Mouse (Mus musculus) thymus, postnatal 0 days (tissue): ENCODE results near the gene Fahd1. TPM values are rescaled to one million over a fixed set of nuclear protein-coding genes. Genes with fewer than 3 reads are reported as not detected.

Experiments
- DNase-seq: peaks from one replicate; pipeline ENCODE4 v3.0.0-alpha.2; 2015; ENCODE audit warnings: low spot score
- polyA plus RNA-seq: library from polyadenylated mRNA; unstranded; fragments of >200 nt; fragmentation: Nextera tagmentation; extraction: Ambion mirVana; gene quantifications from 2 replicates; pipeline ENCODE4 v1.2.1, GENCODE M21; 2015

Gene Fahd1
- polyA plus RNA-seq, 1 experiment from 2014 or later: 11.0 TPM

DNA sequence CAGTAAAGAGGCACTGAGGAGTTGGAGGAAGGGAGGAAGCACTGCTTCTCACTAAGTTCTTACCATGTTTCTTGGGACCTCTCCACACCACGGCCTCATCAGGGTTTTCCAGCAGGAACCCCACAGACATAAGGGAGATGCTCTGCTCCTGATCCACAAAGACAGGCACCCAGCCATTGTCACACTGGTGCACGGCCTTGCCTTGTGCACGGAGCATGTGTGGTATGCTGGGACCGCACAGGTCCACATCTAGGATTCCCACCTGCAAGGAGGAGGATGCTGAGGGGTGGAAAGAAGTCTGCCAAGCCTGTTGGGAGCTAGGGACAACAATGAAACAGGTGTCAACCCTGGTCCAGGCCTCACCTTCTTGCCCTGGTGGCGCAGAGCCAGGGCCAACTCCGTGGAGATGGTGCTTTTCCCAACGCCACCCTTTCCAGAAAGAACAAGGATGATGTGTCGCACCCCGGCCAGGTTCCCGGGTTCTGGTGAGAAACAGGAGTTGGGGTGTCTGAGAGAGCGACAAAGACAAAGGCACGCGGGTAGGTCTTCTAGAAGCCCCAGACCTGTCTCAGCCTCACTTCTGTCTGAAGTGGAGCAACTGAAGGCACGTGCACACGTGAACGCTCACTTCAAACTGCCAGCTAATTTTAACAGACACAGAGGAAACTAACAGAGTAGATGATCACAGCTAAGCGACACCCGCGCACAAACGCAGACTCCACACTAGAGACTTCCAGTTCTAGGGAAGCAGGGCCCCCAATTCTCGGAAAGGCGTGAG lies 35.4 kb upstream of the Fahd1 start:
- DNase-seq: no peak

- DNase-seq: no peak
These were observed 34.2 kb upstream of the Fahd1 start for GRCm38 (mm10) chr17:24884391-24884790.

DNA sequence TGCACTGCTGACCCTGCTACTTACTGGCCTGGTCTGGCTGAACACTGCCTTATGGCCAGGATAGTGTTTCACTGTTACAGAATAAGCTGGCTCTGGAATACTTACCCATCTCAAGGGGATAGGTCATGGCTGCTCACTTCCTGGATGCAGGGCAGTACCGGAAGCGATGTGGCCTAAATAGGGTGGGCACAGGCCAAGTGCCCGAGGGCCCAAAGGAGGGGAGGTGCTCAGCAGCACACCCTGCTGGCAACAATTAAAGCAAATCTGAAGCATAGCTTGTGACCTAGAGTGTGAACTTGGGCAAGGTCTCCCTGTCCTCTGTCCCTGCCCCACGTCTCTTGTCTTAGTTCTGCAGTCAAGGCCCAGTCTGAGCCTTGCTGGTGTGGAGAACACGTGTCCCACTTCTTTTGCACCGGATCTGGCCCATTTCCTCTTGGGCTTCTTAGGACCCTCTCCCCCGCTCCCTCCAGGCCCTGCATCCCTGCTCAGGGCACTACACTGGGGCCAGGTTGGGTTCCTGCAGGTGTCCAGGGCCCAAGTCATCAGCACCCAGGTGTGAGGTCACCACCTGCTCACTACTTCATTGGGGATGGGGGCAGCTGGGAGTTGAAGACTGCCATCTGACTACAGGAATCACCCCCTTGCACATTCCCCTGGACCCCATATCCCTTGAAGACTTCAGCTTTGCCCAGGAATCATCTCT lies 31.7 kb upstream of the Fahd1 start:
- DNase-seq: no peak

DNA sequence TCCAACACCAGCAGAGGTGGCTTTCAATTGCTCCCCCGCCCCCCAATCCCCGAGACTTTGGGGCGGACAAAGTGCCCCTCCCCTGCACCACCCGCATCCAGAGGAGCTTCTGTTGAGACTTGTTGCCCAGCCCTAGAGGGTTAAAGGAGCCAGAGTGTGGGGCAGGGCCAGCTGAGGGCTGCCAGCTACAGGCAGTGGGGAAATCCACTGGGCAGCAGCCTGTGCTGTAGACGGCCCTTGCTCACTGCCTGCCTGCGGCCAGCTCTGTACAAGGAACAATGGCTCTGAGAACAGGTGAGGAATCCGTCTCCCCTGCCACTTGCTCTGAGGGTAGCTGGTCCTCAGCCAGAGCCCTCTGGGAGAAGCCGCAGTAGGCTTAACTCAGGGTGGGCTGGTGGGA lies 28.4 kb upstream of the Fahd1 start:
- no peak for DNase-seq

DNA sequence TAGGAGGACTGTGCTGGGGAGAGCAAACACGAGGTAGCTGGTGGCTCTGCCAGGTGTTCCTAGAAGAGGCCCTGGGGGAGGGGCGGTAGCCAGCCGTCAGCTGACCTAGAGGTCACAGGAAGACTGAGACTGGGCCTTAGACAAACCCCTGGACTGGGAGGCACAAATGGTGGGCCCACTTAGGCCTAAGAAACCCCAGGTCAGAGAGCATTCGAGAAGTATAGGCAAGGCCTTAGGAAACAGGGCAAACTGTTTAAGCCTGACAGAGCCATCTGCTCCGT lies 27.9 kb upstream of the Fahd1 start:
- no peak for DNase-seq

GRCm38 (mm10) chr17:24877336-24878116 lies 27.4 kb upstream of the Fahd1 start:
- DNase-seq: no peak

DNA sequence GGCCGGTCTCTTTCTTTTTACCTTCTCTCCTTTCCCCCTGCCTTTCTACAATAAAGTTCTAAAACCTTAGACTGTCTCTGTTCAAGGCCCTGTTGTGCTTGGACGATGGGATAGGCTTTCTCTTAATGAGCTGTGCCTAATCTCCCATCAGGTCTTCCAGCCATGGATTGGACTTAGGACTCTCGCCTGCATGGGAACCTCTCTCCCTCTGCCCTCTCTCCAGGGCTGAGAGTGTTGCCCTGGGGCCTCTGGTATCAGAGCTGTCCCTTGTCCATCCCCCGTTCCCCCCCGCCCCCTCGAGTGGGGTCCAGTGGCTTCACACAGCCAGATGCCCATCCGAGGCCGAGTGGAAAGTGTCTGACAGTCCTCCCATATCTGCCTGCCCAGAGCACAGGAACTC lies 24.8 kb upstream of the Fahd1 start:
- DNase-seq: no peak

- no peak for DNase-seq
These were observed 24.2 kb upstream of the Fahd1 start for GRCm38 (mm10) chr17:24874405-24874745.

- no peak for DNase-seq
These were observed 23.7 kb upstream of the Fahd1 start for GRCm38 (mm10) chr17:24873695-24874404.

DNA sequence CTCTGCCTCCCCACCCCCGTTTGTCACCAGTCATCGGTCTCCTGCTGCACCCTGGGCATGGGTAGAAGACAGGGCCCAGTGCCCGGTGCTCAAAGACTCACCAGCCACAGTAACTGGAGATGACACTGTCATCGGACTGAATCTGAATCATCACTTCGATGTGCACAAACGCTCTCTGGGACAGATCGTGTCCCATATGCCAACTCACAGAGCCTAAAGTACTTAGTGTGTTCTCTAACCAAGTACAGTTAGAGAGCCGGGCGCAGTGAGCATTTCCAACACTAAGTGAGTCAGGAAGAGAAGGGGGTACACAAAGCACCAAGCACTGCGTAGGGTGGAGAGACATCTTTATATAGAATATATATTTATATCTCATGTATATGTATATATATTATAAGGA lies 17.8 kb upstream of the Fahd1 start:
- no peak for DNase-seq

DNA sequence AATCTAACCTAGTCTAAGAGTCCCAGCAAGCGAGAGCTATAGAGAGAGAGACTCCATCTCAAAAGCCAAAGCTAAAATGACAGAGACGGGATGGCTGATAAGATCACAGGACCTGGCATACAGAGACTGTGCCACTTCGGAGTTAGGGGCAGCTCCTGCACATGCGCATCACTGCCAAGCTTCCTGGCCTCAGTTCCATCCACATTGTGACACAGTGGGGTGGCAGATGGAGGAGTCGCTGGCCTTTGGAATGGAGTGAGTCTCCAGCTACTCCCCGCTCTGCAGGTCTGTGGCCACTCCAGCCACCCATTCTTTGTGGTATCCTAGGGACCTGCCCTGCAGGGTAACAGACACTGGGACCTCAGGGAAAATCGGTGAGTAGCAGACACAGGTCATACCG lies 15.6 kb upstream of the Fahd1 start, which contains the start of gene Igfals:
Igfals (plus strand) TSS at position 222 of the 400 bp plus-strand sequence.
- DNase-seq: no peak

- no peak for DNase-seq
These were observed 11.6 kb upstream of the Fahd1 start for GRCm38 (mm10) chr17:24861785-24862184.

GRCm38 (mm10) chr17:24860076-24860475 lies 9.9 kb upstream of the Fahd1 start:
- no peak for DNase-seq

- DNase-seq: no peak
These were observed 8.8 kb upstream of the Fahd1 start for GRCm38 (mm10) chr17:24858967-24859366.

DNA sequence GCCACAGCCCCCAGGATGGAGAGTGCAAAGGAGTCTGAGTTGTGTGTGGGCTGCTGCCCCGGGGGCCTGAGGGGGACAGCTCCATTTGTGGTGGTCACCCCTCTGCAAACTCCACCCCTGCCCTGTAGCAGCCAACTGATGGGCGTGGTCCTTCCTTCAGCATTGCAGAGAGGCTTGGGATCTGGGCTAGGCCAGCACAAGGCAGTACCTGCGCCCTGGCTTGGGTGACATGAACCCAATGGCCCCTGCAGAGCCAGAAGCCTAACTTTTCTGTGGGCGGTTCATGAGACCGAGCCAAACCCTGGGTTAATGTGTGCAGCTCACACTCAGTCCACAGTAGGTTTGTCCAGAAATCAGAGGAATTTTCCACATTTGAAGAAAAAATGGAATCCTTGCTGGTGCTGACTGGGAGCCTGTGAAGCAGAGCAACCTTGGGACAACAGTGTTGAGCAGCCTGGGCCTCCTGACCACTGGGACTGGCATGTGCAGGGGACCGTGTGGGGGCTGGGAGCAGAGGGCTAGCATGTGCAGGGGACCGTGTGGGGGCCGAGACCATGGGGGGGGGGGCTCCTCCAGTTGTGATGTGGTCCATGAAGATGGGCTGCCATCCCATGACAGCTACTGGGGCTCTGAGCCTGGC lies 7.8 kb upstream of the Fahd1 start:
- DNase-seq: no peak

- DNase-seq: no peak
These were observed 6.4 kb upstream of the Fahd1 start for GRCm38 (mm10) chr17:24856589-24856988.

- no peak for DNase-seq
These were observed 5.8 kb upstream of the Fahd1 start for GRCm38 (mm10) chr17:24855838-24856464.

DNA sequence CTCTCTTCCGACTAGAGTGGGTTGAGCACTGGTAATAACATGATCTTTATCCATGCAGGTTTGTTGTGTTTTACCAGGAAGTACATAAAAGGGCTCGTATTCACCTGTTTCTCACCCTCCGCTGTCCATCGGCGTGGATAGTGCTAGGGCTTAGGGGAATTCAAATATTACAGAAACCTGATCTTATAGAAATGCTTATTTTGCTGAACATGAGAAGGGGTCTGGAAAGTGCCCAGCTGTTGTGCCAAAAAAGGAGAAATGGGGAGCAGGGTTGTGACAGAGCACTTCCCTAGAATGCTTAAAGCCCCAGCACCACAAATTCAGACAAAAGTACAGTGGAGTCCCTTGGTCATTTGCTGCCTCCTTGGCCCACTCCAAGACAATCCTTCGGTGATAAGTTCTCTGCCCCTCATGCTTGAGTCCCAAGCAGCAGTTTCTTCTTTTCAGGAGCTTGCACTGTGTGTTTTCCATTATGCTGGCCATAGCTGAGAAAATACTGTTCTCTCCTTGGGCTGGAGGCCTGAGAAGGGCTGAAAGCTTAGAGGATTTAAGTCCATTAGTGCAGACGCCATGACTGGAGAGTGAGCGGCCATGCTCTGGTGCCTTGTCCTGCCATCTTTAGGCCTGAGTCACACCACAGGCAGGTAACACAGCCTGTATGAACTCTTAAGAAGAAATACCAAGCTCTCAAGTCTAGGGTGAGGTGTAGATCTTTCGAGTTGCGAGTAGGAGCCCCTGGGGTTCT lies 1.4 kb upstream of the Fahd1 start:
- no peak for DNase-seq

DNA sequence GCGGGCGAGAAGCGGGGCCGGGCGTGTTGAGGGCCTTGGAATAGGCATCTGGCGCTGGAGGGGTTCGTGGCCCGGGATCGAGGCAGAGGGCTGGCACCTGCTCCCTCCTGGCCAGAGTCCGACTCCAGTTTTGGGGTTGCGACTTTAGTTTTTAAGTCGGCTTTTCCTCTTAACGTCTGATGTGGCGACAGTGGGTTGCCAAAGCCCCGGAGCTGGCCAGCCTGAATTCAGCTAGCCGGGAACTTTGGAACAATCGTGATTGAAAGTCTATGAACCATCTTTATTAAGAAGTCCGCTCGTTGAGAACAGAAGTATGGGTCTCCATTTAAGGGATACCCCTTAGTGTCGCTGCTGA lies 586 bp upstream of the Fahd1 start:
- DNase-seq: no peak

GRCm38 (mm10) chr17:24849733-24850064 lies 465 bp downstream of the Fahd1 start:
- no peak for DNase-seq
